Mouse (Mus musculus): Measurements from ENCODE around the gene Hoxb4. TPM values are rescaled to one million over a fixed set of nuclear protein-coding genes. Genes with fewer than 3 reads are reported as not detected.
A peak's percentile ranks its signal among the peaks of the same experiment; 100 is the strongest.

Hoxb4 gene
- polyA plus RNA-seq, 1 experiment from 2014 or later: 4.1 TPM

- peak within 1 kb of the TSS; percentile 99 for H3K27ac ChIP-seq (ENCODE audit: low read length)
- peak within 1 kb of the TSS; percentile 71 for H3K4me3 ChIP-seq (ENCODE audit: low read length)
- ATAC-seq (ENCODE audit: low FRiP score, low TSS enrichment): 0 out of 2 replicates have a peak, but pooled peaks have one; percentile 25
- H3K4me1 ChIP-seq (ENCODE audit: insufficient read depth, low read length): peaks cover 52% of the 10 kb centered on the region
- H3K36me3 ChIP-seq (ENCODE audit: insufficient read depth, low read length): no peaks in the 10 kb centered on the region
- H3K9me3 ChIP-seq (ENCODE audit: low read length): no peaks in the 10 kb centered on the region
- WGBS: 2% methylated on average over 22 of the region's 22 CpGs
- peak within 1 kb of the TSS; percentile 90 for H3K4me2 ChIP-seq (replicated peaks; ENCODE audit: low read depth, low read length)
- no peaks in the 10 kb centered on the region for H3K27me3 ChIP-seq (ENCODE audit: insufficient read depth, low read length)
- peak within 1 kb of the TSS; percentile 98 for H3K9ac ChIP-seq (replicated peaks; ENCODE audit: low read length)
Observed at GRCm38 (mm10) chr11:96291681-96292564, 26.1 kb upstream of the Hoxb4 start, which contains the start of gene Hoxb6. Hoxb6 (plus strand) TSS chr11:96292476.

- Histone ChIP-seq H3K4me2 (replicated peaks; ENCODE audit: low read depth, low read length) (peak overlapping the region; percentile 90), H3K4me3 (ENCODE audit: low read length) (peak overlapping the region; percentile 71), H3K9me3 (ENCODE audit: low read length) (no peaks in the 10 kb centered on the region), H3K9ac (replicated peaks; ENCODE audit: low read length) (peak overlapping the region; percentile 98), H3K36me3 (ENCODE audit: insufficient read depth, low read length) (no peaks in the 10 kb centered on the region), H3K27me3 (ENCODE audit: insufficient read depth, low read length) (no peaks in the 10 kb centered on the region), H3K27ac (ENCODE audit: low read length) (peak overlapping the region; percentile 99), H3K4me1 (ENCODE audit: insufficient read depth, low read length) (peaks cover 55% of the 10 kb centered on the region)
- ATAC-seq (ENCODE audit: low FRiP score, low TSS enrichment): no peak
- WGBS: under 1% methylated on average over 12 of the region's 12 CpGs
Observed at GRCm38 (mm10) chr11:96292565-96293301, 25.3 kb upstream of the Hoxb4 start.

GRCm38 (mm10) chr11:96293302-96293921 is 24.7 kb upstream of the Hoxb4 start:
- H3K36me3 ChIP-seq (ENCODE audit: insufficient read depth, low read length): no peaks in the 10 kb centered on the region
- peaks cover 56% of the 10 kb centered on the region for H3K4me1 ChIP-seq (ENCODE audit: insufficient read depth, low read length)
- H3K4me3 ChIP-seq (ENCODE audit: low read length): peak overlapping the region; percentile 71
- peak overlapping the region; percentile 98 for H3K9ac ChIP-seq (replicated peaks; ENCODE audit: low read length)
- peak overlapping the region; percentile 90 for H3K4me2 ChIP-seq (replicated peaks; ENCODE audit: low read depth, low read length)
- H3K9me3 ChIP-seq (ENCODE audit: low read length): no peaks in the 10 kb centered on the region
- H3K27ac ChIP-seq (ENCODE audit: low read length): peak overlapping the region; percentile 99
- H3K27me3 ChIP-seq (ENCODE audit: insufficient read depth, low read length): no peaks in the 10 kb centered on the region
- ATAC-seq (ENCODE audit: low FRiP score, low TSS enrichment): no peak
- 2% methylated on average over 22 of the region's 22 CpGs for WGBS

- no peaks in the 10 kb centered on the region for H3K27me3 ChIP-seq (ENCODE audit: insufficient read depth, low read length)
- H3K9ac ChIP-seq (replicated peaks; ENCODE audit: low read length): peak overlapping the region; percentile 98
- H3K4me2 ChIP-seq (replicated peaks; ENCODE audit: low read depth, low read length): peak overlapping the region; percentile 90
- WGBS: under 1% methylated on average over 32 of the region's 32 CpGs
- peaks cover 53% of the 10 kb centered on the region for H3K4me1 ChIP-seq (ENCODE audit: insufficient read depth, low read length)
- peak overlapping the region; percentile 71 for H3K4me3 ChIP-seq (ENCODE audit: low read length)
- no peaks in the 10 kb centered on the region for H3K36me3 ChIP-seq (ENCODE audit: insufficient read depth, low read length)
- 0 out of 2 replicates have a peak, but pooled peaks have one; percentile 31 for ATAC-seq (ENCODE audit: low FRiP score, low TSS enrichment)
- H3K27ac ChIP-seq (ENCODE audit: low read length): peak overlapping the region; percentile 99
- no peaks in the 10 kb centered on the region for H3K9me3 ChIP-seq (ENCODE audit: low read length)
Observed at GRCm38 (mm10) chr11:96294245-96295091, 23.6 kb upstream of the Hoxb4 start.

- peak overlapping the region; percentile 98 for H3K9ac ChIP-seq (replicated peaks; ENCODE audit: low read length)
- no peaks in the 10 kb centered on the region for H3K9me3 ChIP-seq (ENCODE audit: low read length)
- H3K27me3 ChIP-seq (ENCODE audit: insufficient read depth, low read length): no peaks in the 10 kb centered on the region
- peak; percentile 41 for ATAC-seq (ENCODE audit: low FRiP score, low TSS enrichment)
- peaks cover 54% of the 10 kb centered on the region for H3K4me1 ChIP-seq (ENCODE audit: insufficient read depth, low read length)
- no peaks in the 10 kb centered on the region for H3K36me3 ChIP-seq (ENCODE audit: insufficient read depth, low read length)
- peak overlapping the region; percentile 90 for H3K4me2 ChIP-seq (replicated peaks; ENCODE audit: low read depth, low read length)
- WGBS: under 1% methylated on average over 30 of the region's 30 CpGs
- peak overlapping the region; percentile 99 for H3K27ac ChIP-seq (ENCODE audit: low read length)
- peak overlapping the region; percentile 71 for H3K4me3 ChIP-seq (ENCODE audit: low read length)
Observed at GRCm38 (mm10) chr11:96295092-96295835, 22.8 kb upstream of the Hoxb4 start.

- ATAC-seq (ENCODE audit: low FRiP score, low TSS enrichment): no peak
- Histone ChIP-seq H3K4me1 (ENCODE audit: insufficient read depth, low read length) (peaks cover 56% of the 10 kb centered on the region), H3K4me2 (replicated peaks; ENCODE audit: low read depth, low read length) (peak overlapping the region; percentile 90), H3K9ac (replicated peaks; ENCODE audit: low read length) (peak overlapping the region; percentile 98), H3K27ac (ENCODE audit: low read length) (peak overlapping the region; percentile 99), H3K36me3 (ENCODE audit: insufficient read depth, low read length) (0 out of 2 replicates have a peak, but pooled peaks cover 5% of the 10 kb centered on the region), H3K27me3 (ENCODE audit: insufficient read depth, low read length) (no peaks in the 10 kb centered on the region), H3K4me3 (ENCODE audit: low read length) (peak overlapping the region; percentile 71), H3K9me3 (ENCODE audit: low read length) (no peaks in the 10 kb centered on the region)
- 25% methylated on average over 2 of the region's 2 CpGs for WGBS
Observed at GRCm38 (mm10) chr11:96296997-96297396, 21.1 kb upstream of the Hoxb4 start.

- Histone ChIP-seq H3K27me3 (ENCODE audit: insufficient read depth, low read length) (no peaks in the 10 kb centered on the region), H3K9ac (replicated peaks; ENCODE audit: low read length) (peak overlapping the region; percentile 98), H3K9me3 (ENCODE audit: low read length) (no peaks in the 10 kb centered on the region), H3K4me1 (ENCODE audit: insufficient read depth, low read length) (peaks cover 60% of the 10 kb centered on the region), H3K4me3 (ENCODE audit: low read length) (peak overlapping the region; percentile 71), H3K36me3 (ENCODE audit: insufficient read depth, low read length) (0 out of 2 replicates have a peak, but pooled peaks cover 5% of the 10 kb centered on the region), H3K27ac (ENCODE audit: low read length) (peak overlapping the region; percentile 99), H3K4me2 (replicated peaks; ENCODE audit: low read depth, low read length) (peak overlapping the region; percentile 90)
- WGBS: 31% methylated on average over 3 of the region's 3 CpGs
- ATAC-seq (ENCODE audit: low FRiP score, low TSS enrichment): no peak
Observed at GRCm38 (mm10) chr11:96297428-96297827, 20.6 kb upstream of the Hoxb4 start.

GRCm38 (mm10) chr11:96297968-96298635 is 20.0 kb upstream of the Hoxb4 start:
- peak overlapping the region; percentile 90 for H3K4me2 ChIP-seq (replicated peaks; ENCODE audit: low read depth, low read length)
- H3K9me3 ChIP-seq (ENCODE audit: low read length): no peaks in the 10 kb centered on the region
- peak overlapping the region; percentile 99 for H3K27ac ChIP-seq (ENCODE audit: low read length)
- peak overlapping the region; percentile 98 for H3K9ac ChIP-seq (replicated peaks; ENCODE audit: low read length)
- H3K4me3 ChIP-seq (ENCODE audit: low read length): peak overlapping the region; percentile 71
- WGBS: 10% methylated on average over 11 of the region's 11 CpGs
- H3K27me3 ChIP-seq (ENCODE audit: insufficient read depth, low read length): no peaks in the 10 kb centered on the region
- peaks cover 66% of the 10 kb centered on the region for H3K4me1 ChIP-seq (ENCODE audit: insufficient read depth, low read length)
- H3K36me3 ChIP-seq (ENCODE audit: insufficient read depth, low read length): 0 out of 2 replicates have a peak, but pooled peaks cover 5% of the 10 kb centered on the region
- no peak for ATAC-seq (ENCODE audit: low FRiP score, low TSS enrichment)

All from kidney, embryonic 16.5 days (tissue).